Mouse (Mus musculus) hindbrain, embryonic 15.5 days (tissue): ENCODE measurements around the gene Mical2. TPM values are rescaled to one million over a fixed set of nuclear protein-coding genes. Genes with fewer than 3 reads are reported as not detected.

ENCODE experiments used
- ATAC-seq: fragments of 200-750 bp; cut with Nextera tagmentation; 2 replicates; pipeline ENCODE4 v1.8.0; 2017; ENCODE audit warnings: low read depth, moderate number of reproducible peaks, moderate TSS enrichment; ENCODE audit not compliant: low FRiP score
- H3K27ac ChIP-seq: fragments of 300-500 bp; sonication (generic); replicated peaks from 2 replicates; pipeline ENCODE4 v1.5.1; 2015; ENCODE audit warnings: mild to moderate bottlenecking, inconsistent platforms
- H3K27me3 ChIP-seq: fragments of 300-500 bp; sonication (generic); 2 replicates; pipeline ENCODE4 v1.6.1; 2015; ENCODE audit warnings: control low read depth, inconsistent platforms
- H3K36me3 ChIP-seq: fragments of 300-500 bp; sonication (generic); 2 replicates; pipeline ENCODE4 v1.6.1; 2015; ENCODE audit warnings: control low read depth, inconsistent platforms
- H3K4me1 ChIP-seq: fragments of 300-500 bp; sonication (generic); replicated peaks from 2 replicates; pipeline ENCODE4 v1.6.1; 2015; ENCODE audit warnings: control low read depth, inconsistent platforms
- H3K4me2 ChIP-seq: fragments of 300-500 bp; sonication (generic); 2 replicates; pipeline ENCODE4 v1.6.1; 2015; ENCODE audit warnings: moderate library complexity, mild to moderate bottlenecking, inconsistent platforms
- H3K4me3 ChIP-seq: fragments of 300-500 bp; sonication (generic); 2 replicates; pipeline ENCODE4 v1.5.1; 2015; ENCODE audit warnings: mild to moderate bottlenecking, inconsistent platforms
- H3K9ac ChIP-seq: fragments of 300-500 bp; sonication (generic); 2 replicates; pipeline ENCODE4 v1.6.1; 2015; ENCODE audit warnings: inconsistent platforms
- H3K9me3 ChIP-seq: fragments of 300-500 bp; sonication (generic); 2 replicates; pipeline ENCODE4 v1.6.1; 2016; ENCODE audit warnings: control low read depth, inconsistent platforms
- WGBS: fragments of 180-500 bp; shearing (Covaris S2); methylation state at CpG from one replicate; pipeline ENCODE4 v1.1.7; 2015; 5-methylcytosine and 5-hydroxymethylcytosine counted together
- polyA plus RNA-seq: library from polyadenylated mRNA; unstranded; fragments of >200 nt; fragmentation: Nextera tagmentation; extraction: Ambion mirVana; gene quantifications from 2 replicates; pipeline ENCODE4 v1.2.1, GENCODE M21; 2015

Mical2 gene
- polyA plus RNA-seq, 1 experiment from 2014 or later = 3.8 TPM

GRCm38 (mm10) chr7:112215871-112216270, 9.8 kb upstream of the Mical2 start:
- Histone ChIP-seq H3K36me3 (no peaks in the 10 kb centered on the region), H3K9ac (no peak overlapping the region), H3K9me3 (no peaks in the 10 kb centered on the region), H3K4me1 (peaks cover 10% of the 10 kb centered on the region), H3K27me3 (no peaks in the 10 kb centered on the region), H3K27ac (no peak overlapping the region), H3K4me2 (no peak overlapping the region), H3K4me3 (no peak overlapping the region)
- ATAC-seq = no peak
- 83% methylated on average over 3 of the region's 3 CpGs for WGBS

GRCm38 (mm10) chr7:112216720-112217119, 8.9 kb upstream of the Mical2 start:
- WGBS = 74% methylated on average over 5 of the region's 5 CpGs
- no peak for ATAC-seq
- Histone ChIP-seq H3K4me2 (no peak overlapping the region), H3K27me3 (no peaks in the 10 kb centered on the region), H3K27ac (no peak overlapping the region), H3K9me3 (no peaks in the 10 kb centered on the region), H3K4me3 (no peak overlapping the region), H3K9ac (no peak overlapping the region), H3K36me3 (no peaks in the 10 kb centered on the region), H3K4me1 (peaks cover 10% of the 10 kb centered on the region)

GRCm38 (mm10) chr7:112217208-112217607, 8.4 kb upstream of the Mical2 start:
- no peaks in the 10 kb centered on the region for H3K36me3 ChIP-seq
- H3K27me3 ChIP-seq = no peaks in the 10 kb centered on the region
- H3K9me3 ChIP-seq = no peaks in the 10 kb centered on the region
- H3K4me2 ChIP-seq = no peak overlapping the region
- peaks cover 10% of the 10 kb centered on the region for H3K4me1 ChIP-seq
- H3K9ac ChIP-seq = no peak overlapping the region
- no peak overlapping the region for H3K27ac ChIP-seq
- no peak for ATAC-seq
- WGBS = 68% methylated on average over 6 of the region's 6 CpGs
- no peak overlapping the region for H3K4me3 ChIP-seq

GRCm38 (mm10) chr7:112222733-112223524, 2.7 kb upstream of the Mical2 start:
- 59% methylated on average over 7 of the region's 7 CpGs for WGBS
- Histone ChIP-seq H3K4me1 (peaks cover 15% of the 10 kb centered on the region), H3K36me3 (no peaks in the 10 kb centered on the region), H3K27ac (no peak overlapping the region), H3K9ac (no peak overlapping the region), H3K4me3 (no peak overlapping the region), H3K9me3 (no peaks in the 10 kb centered on the region), H3K27me3 (peaks cover 21% of the 10 kb centered on the region), H3K4me2 (no peak overlapping the region)
- ATAC-seq = no peak

DNA sequence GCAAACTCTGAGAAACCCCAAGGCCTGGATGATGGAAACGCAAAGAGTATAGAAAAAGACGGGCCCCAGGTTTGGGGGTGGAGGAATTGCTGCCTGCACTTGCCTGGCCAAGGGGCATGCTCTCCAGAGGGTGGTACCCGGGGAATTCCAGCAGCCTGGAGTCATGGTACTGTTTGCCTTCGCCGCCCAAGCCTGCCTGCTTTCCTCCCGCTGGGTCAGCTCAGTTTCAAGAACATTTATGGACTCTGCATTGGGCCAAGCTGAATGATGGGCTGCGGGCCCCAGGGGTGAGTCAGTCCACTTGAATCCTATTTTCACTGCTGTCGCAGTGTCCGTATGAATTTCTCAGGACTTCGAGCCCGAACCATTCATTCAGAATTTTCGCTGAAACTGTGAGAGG, 802 bp upstream of the Mical2 start:
- Histone ChIP-seq H3K9ac (no peak overlapping the region), H3K4me1 (peaks cover 21% of the 10 kb centered on the region), H3K4me3 (no peak overlapping the region), H3K36me3 (no peaks in the 10 kb centered on the region), H3K4me2 (peak overlapping the region; percentile 97; the same call in 1 of the 2 replicates), H3K9me3 (no peaks in the 10 kb centered on the region), H3K27me3 (peaks cover 22% of the 10 kb centered on the region), H3K27ac (no peak overlapping the region)
- 71% methylated on average over 12 of the region's 12 CpGs for WGBS
- no peak for ATAC-seq

GRCm38 (mm10) chr7:112226446-112227265, 1.0 kb downstream of the Mical2 start:
- Histone ChIP-seq H3K27ac (no peak overlapping the region), H3K36me3 (no peaks in the 10 kb centered on the region), H3K4me3 (peak overlapping the region; percentile 61), H3K9ac (peak overlapping the region; percentile 51), H3K4me2 (peak overlapping the region; percentile 97), H3K4me1 (peaks cover 21% of the 10 kb centered on the region), H3K9me3 (no peaks in the 10 kb centered on the region), H3K27me3 (peaks cover 22% of the 10 kb centered on the region)
- 6% methylated on average over 24 of the region's 24 CpGs for WGBS
- no peak for ATAC-seq

GRCm38 (mm10) chr7:112227266-112227562, 1.6 kb downstream of the Mical2 start:
- H3K9me3 ChIP-seq = no peaks in the 10 kb centered on the region
- H3K27me3 ChIP-seq = peaks cover 22% of the 10 kb centered on the region
- peak overlapping the region; percentile 61 for H3K4me3 ChIP-seq
- peak overlapping the region; percentile 97 for H3K4me2 ChIP-seq
- H3K36me3 ChIP-seq = no peaks in the 10 kb centered on the region
- no peak overlapping the region for H3K27ac ChIP-seq
- no peak overlapping the region for H3K9ac ChIP-seq
- no peak for ATAC-seq
- 25% methylated on average over 6 of the region's 6 CpGs for WGBS
- H3K4me1 ChIP-seq = peaks cover 21% of the 10 kb centered on the region

GRCm38 (mm10) chr7:112228827-112229498, 3.3 kb downstream of the Mical2 start:
- Histone ChIP-seq H3K36me3 (no peaks in the 10 kb centered on the region), H3K4me3 (no peak overlapping the region), H3K27ac (no peak overlapping the region), H3K9me3 (no peaks in the 10 kb centered on the region), H3K9ac (no peak overlapping the region), H3K4me1 (peaks cover 37% of the 10 kb centered on the region), H3K4me2 (0 out of 2 replicates have a peak overlapping the region, but pooled peaks have one; percentile 3), H3K27me3 (peaks cover 22% of the 10 kb centered on the region)
- 56% methylated on average over 20 of the region's 20 CpGs for WGBS
- ATAC-seq = no peak

DNA sequence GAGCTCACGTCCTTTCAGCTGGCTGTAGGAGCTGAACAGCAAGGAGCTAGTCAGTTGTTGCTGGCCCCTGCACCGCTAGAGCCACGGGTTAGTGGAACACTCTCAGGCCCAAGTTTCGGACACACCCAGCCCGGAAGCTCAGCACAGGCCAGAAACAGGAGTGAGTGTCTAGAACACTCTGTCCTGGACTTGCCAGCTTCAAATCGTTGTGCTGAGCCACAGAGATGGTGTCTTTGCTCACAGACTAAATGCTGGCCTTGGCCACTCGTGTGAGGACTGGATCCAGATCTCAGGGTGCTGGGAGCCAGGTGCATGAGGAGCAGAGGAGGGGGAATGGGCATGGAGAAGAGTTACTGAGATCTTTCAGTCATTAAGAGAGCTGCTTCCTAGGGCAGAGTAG, 6.1 kb downstream of the Mical2 start:
- no peak for ATAC-seq
- Histone ChIP-seq H3K4me1 (peaks cover 24% of the 10 kb centered on the region), H3K9ac (no peak overlapping the region), H3K9me3 (no peaks in the 10 kb centered on the region), H3K4me3 (no peak overlapping the region), H3K4me2 (no peak overlapping the region), H3K27me3 (peaks cover 12% of the 10 kb centered on the region), H3K27ac (no peak overlapping the region), H3K36me3 (no peaks in the 10 kb centered on the region)
- WGBS = 84% methylated on average over 7 of the region's 7 CpGs

GRCm38 (mm10) chr7:112233345-112234005, 7.8 kb downstream of the Mical2 start:
- WGBS = 18% methylated on average over 7 of the region's 7 CpGs
- H3K4me1 ChIP-seq = peaks cover 29% of the 10 kb centered on the region
- H3K27ac ChIP-seq = peak overlapping the region; percentile 3; the same call in 1 of the 2 replicates
- H3K9me3 ChIP-seq = no peaks in the 10 kb centered on the region
- no peak overlapping the region for H3K4me3 ChIP-seq
- H3K27me3 ChIP-seq = no peaks in the 10 kb centered on the region
- ATAC-seq = peak; percentile 75; the same call in 1 of the 2 replicates
- no peak overlapping the region for H3K9ac ChIP-seq
- H3K36me3 ChIP-seq = no peaks in the 10 kb centered on the region
- H3K4me2 ChIP-seq = peak overlapping the region; percentile 7; the same call in 1 of the 2 replicates

DNA sequence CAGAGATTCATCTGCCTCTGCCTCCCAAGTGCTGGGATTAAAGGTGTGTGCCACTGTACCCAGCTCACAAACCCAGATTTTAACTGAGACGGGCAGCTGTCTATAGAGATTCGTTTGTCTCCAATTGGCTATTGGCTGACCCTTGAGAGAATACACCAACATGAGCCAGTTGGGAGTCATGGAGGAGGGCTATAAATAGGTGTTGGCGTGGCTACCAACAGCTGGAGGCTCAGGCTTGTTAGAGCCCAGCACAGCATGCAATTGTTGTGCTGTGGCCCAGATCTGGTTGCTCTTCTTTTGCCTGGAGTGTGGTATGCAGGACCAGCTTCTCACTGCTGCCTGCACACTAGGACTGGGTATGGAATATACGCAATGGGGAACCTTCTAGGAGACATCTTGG, 8.8 kb downstream of the Mical2 start:
- WGBS = 70% methylated on average over 4 of the region's 4 CpGs
- no peak overlapping the region for H3K4me2 ChIP-seq
- no peaks in the 10 kb centered on the region for H3K27me3 ChIP-seq
- H3K27ac ChIP-seq = no peak overlapping the region
- no peaks in the 10 kb centered on the region for H3K9me3 ChIP-seq
- no peak for ATAC-seq
- H3K4me1 ChIP-seq = peaks cover 23% of the 10 kb centered on the region
- H3K9ac ChIP-seq = no peak overlapping the region
- H3K36me3 ChIP-seq = no peaks in the 10 kb centered on the region
- H3K4me3 ChIP-seq = no peak overlapping the region
